Mouse (Mus musculus) hindbrain, embryonic 13.5 days (tissue): ENCODE results near the gene Mthfd1. TPM values are rescaled to one million over a fixed set of nuclear protein-coding genes. Genes with fewer than 3 reads are reported as not detected.
A peak's percentile ranks its signal among the peaks of the same experiment; 100 is the strongest.
"Not testable (repeated sequence)": the region's sequence is repeated elsewhere in the genome, so short reads cannot be mapped to it uniquely, and the experiment has no call there.

Experiments used
- ATAC-seq: fragments of 200-750 bp; cut with Nextera tagmentation; 2 replicates; pipeline ENCODE4 v1.8.0; 2017; ENCODE audit warnings: moderate TSS enrichment; ENCODE audit not compliant: low FRiP score
- H3K27ac ChIP-seq: fragments of 300-500 bp; sonication (generic); 2 replicates; pipeline ENCODE4 v1.5.1; 2015; ENCODE audit warnings: inconsistent platforms, mild to moderate bottlenecking, moderate library complexity
- H3K27me3 ChIP-seq: fragments of 300-500 bp; sonication (generic); 2 replicates; pipeline ENCODE4 v1.6.1; 2015; ENCODE audit warnings: mild to moderate bottlenecking, inconsistent platforms
- H3K36me3 ChIP-seq: fragments of 300-500 bp; sonication (generic); 2 replicates; pipeline ENCODE4 v1.6.1; 2015; ENCODE audit warnings: mild to moderate bottlenecking, inconsistent platforms
- H3K4me1 ChIP-seq: fragments of 300-500 bp; sonication (generic); replicated peaks from 2 replicates; pipeline ENCODE4 v1.6.1; 2015; ENCODE audit warnings: inconsistent platforms
- H3K4me2 ChIP-seq: fragments of 300-500 bp; sonication (generic); 2 replicates; pipeline ENCODE4 v1.6.1; 2015; ENCODE audit warnings: inconsistent platforms, mild to moderate bottlenecking, moderate library complexity
- H3K4me3 ChIP-seq: fragments of 300-500 bp; sonication (generic); 2 replicates; pipeline ENCODE4 v1.5.1; 2015; ENCODE audit warnings: mild to moderate bottlenecking, inconsistent platforms
- H3K9ac ChIP-seq: fragments of 300-500 bp; sonication (generic); 2 replicates; pipeline ENCODE4 v1.6.1; 2015; ENCODE audit warnings: mild to moderate bottlenecking, inconsistent platforms
- H3K9me3 ChIP-seq: fragments of 300-500 bp; sonication (generic); 2 replicates; pipeline ENCODE4 v1.6.1; 2016; ENCODE audit warnings: inconsistent platforms
- WGBS: fragments of 180-500 bp; shearing (Covaris S2); methylation state at CpG from one replicate; pipeline ENCODE4 v1.1.7; 2015; 5-methylcytosine and 5-hydroxymethylcytosine counted together
- polyA plus RNA-seq: library from polyadenylated mRNA; unstranded; fragments of >200 nt; fragmentation: Nextera tagmentation; extraction: Ambion mirVana; gene quantifications from 2 replicates; pipeline ENCODE4 v1.2.1, GENCODE M21; 2015

Gene Mthfd1
- polyA plus RNA-seq: 26.3 and 27.1 TPM in 2 replicates

- Histone ChIP-seq H3K4me3 (peak within 1 kb of the TSS; percentile 63), H3K4me1 (peaks cover 21% of the 10 kb centered on the region), H3K9me3 (no peaks in the 10 kb centered on the region), H3K4me2 (peak within 1 kb of the TSS; percentile 79), H3K9ac (peak within 1 kb of the TSS; percentile 81), H3K27ac (peak within 1 kb of the TSS; percentile 84), H3K36me3 (no peaks in the 10 kb centered on the region), H3K27me3 (peaks cover 4% of the 10 kb centered on the region; the same call in 1 of the 2 replicates)
- WGBS: 2% methylated on average over 43 of the region's 43 CpGs
- ATAC-seq: peak; percentile 100
These were observed at the start of gene Mthfd1 for GRCm38 (mm10) chr12:76254725-76255498. Mthfd1 (plus strand) TSS chr12:76255298.

DNA sequence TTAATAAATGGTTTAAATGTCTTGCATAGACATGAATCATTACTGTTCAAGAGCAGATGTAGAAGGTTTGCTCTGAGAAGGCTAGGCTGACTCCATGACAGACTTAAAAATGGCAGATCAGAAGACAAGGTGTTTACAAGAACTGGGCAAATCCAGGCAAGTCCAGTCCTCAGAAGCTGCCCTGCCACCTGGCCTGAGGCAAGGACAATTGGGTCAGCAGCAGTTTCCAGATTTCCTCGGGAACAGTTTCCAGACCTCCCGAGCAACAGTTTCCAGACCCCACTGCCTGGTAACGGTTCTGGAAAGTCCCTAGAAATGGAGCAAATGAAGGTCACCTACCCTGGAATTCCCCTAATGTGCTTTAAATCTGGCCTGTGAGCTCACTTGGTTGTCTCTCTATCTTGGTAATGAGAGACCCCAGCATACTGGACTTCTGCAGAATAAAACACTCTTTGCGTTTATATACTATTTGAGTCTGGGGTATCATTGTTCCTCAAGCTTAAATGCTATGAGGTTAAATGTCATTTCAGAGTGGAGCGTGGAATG is 45.6 kb upstream of the Mthfd1 start:
- H3K9ac ChIP-seq: no peak overlapping the region
- WGBS: 94% methylated on average over 5 of the region's 5 CpGs
- no peaks in the 10 kb centered on the region for H3K36me3 ChIP-seq
- ATAC-seq: no peak
- H3K4me1 ChIP-seq: no peaks in the 10 kb centered on the region
- H3K4me2 ChIP-seq: no peak overlapping the region
- H3K27me3 ChIP-seq: no peaks in the 10 kb centered on the region
- no peak overlapping the region for H3K27ac ChIP-seq
- no peak overlapping the region for H3K4me3 ChIP-seq
- H3K9me3 ChIP-seq: no peaks in the 10 kb centered on the region

DNA sequence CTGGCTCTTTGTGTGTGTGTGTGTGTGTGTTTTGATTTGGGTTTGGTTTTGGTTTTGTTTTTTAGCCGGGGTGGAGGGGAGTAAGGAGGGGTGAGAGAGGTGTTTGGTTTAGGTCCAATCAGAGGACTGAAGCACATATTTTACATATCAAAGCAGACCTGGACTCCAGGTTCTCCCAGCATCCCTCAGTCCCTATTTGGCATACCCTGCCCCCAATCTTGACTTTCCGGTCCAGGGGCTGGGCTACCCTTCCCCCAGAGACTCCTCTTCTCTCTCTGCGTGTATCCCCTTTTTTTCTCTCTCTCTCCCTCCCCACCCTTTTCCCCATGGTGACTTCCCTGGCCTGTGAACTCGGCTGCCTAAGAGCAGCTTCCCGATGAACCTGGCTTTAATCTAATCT is 40.0 kb upstream of the Mthfd1 start:
- Histone ChIP-seq H3K27me3 (no peaks in the 10 kb centered on the region), H3K4me3 (no peak overlapping the region), H3K4me2 (no peak overlapping the region), H3K9me3 (no peaks in the 10 kb centered on the region), H3K4me1 (no peaks in the 10 kb centered on the region), H3K9ac (no peak overlapping the region), H3K27ac (no peak overlapping the region), H3K36me3 (no peaks in the 10 kb centered on the region)
- 22% methylated on average over 5 of the region's 5 CpGs for whole genome bisulfite sequencing
- ATAC-seq: no peak

GRCm38 (mm10) chr12:76216716-76217115 is 38.4 kb upstream of the Mthfd1 start:
- H3K36me3 ChIP-seq: no peaks in the 10 kb centered on the region
- H3K27ac ChIP-seq: no peak overlapping the region
- no peak for ATAC-seq
- no peak overlapping the region for H3K4me2 ChIP-seq
- WGBS: 79% methylated on average over 11 of the region's 11 CpGs
- no peak overlapping the region for H3K9ac ChIP-seq
- no peaks in the 10 kb centered on the region for H3K9me3 ChIP-seq
- H3K4me3 ChIP-seq: no peak overlapping the region
- H3K27me3 ChIP-seq: no peaks in the 10 kb centered on the region
- no peaks in the 10 kb centered on the region for H3K4me1 ChIP-seq

DNA sequence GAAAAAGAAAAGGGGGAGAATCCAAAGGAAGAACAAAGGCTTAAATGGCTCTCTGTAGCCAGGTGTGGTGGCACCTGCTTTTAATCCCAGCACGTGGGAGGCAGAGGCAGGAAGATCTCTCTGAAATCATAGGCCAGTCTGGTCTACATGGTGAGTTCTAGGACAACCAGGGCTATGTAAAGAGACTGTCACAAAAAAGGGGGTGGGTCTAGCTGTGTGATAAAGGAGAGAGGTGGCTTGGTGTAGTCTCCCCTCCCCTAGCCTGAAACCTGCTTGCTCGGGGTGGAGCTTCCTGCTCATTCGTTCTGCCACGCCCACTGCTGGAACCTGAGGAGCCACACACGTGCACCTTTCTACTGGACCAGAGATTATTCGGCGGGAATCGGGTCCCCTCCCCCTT is 33.0 kb upstream of the Mthfd1 start:
- H3K9ac ChIP-seq, H3K27me3 ChIP-seq, ATAC-seq, H3K27ac ChIP-seq, H3K36me3 ChIP-seq, H3K4me1 ChIP-seq, H3K4me3 ChIP-seq, H3K9me3 ChIP-seq, H3K4me2 ChIP-seq: not testable (repeated sequence)
- WGBS: 62% methylated on average over 3 of the region's 8 CpGs

- WGBS: 81% methylated on average over 6 of the region's 6 CpGs
- Histone ChIP-seq H3K27ac (no peak overlapping the region), H3K4me1 (no peaks in the 10 kb centered on the region), H3K4me3 (no peak overlapping the region), H3K36me3 (no peaks in the 10 kb centered on the region), H3K9ac (no peak overlapping the region), H3K4me2 (no peak overlapping the region), H3K9me3 (no peaks in the 10 kb centered on the region), H3K27me3 (no peaks in the 10 kb centered on the region)
- no peak for ATAC-seq
These were observed 24.5 kb upstream of the Mthfd1 start for GRCm38 (mm10) chr12:76230644-76231043.

DNA sequence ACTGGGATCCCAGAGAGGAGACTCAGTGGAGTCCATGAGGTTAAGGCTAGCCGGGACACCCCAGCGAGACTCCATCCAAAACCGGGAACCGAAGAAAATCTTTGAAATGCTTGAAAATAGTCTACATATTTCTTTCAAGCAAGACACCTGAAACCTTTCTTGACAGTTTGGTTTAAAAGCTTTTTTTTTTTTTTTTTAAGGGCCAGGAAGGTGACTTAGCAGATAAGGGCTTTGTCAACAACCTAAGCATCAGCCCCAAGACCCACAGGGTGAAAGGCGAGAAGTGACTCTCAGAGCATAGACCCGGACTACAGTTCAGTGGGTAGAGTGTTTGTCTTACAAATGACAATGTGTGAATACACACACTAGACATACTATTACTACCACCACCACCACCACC is 19.8 kb upstream of the Mthfd1 start:
- Histone ChIP-seq H3K9me3 (no peaks in the 10 kb centered on the region), H3K4me3 (no peak overlapping the region), H3K36me3 (no peaks in the 10 kb centered on the region), H3K27ac (no peak overlapping the region), H3K9ac (no peak overlapping the region), H3K27me3 (no peaks in the 10 kb centered on the region), H3K4me2 (no peak overlapping the region), H3K4me1 (no peaks in the 10 kb centered on the region)
- no peak for ATAC-seq
- 93% methylated on average over 6 of the region's 6 CpGs for WGBS

DNA sequence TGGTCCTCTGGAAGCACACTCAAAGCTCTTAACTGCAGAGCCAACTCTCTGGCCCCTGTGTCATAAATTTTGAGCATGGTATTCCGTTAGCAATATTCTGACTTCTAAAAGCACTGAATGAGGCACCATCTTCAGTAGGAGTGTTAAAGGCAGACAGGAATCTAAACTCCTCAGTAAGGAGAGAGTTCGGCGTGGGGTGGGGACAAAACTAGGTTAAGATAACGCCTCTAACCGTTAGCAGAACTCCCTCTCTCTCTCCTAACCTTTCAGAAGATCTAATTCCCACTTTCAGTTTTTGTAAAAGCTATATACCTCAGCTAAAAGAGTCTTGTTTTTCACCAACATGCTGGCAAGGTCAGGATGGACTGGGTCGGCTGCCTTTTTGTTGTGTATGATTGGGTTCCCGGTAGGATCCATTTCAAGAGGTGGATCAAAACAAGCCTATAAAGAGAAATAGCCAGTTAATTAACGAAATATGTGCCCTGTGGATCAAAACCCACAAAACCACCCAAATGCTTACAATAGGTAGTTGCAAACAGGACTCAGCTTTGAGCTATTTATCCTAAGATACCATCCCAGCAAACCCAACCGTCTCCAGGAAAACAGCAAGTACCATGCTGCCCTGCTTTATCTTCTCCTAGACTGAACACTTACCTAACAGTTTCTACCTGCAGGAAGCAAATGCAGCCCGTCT is 15.8 kb upstream of the Mthfd1 start:
- no peak for ATAC-seq
- no peak overlapping the region for H3K4me2 ChIP-seq

GRCm38 (mm10) chr12:76239839-76240571 is 15.1 kb upstream of the Mthfd1 start:
- H3K9me3 ChIP-seq: no peaks in the 10 kb centered on the region
- WGBS: 83% methylated on average over 7 of the region's 7 CpGs
- no peaks in the 10 kb centered on the region for H3K36me3 ChIP-seq
- no peak overlapping the region for H3K4me3 ChIP-seq
- H3K4me2 ChIP-seq: no peak overlapping the region
- H3K27me3 ChIP-seq: no peaks in the 10 kb centered on the region
- no peak overlapping the region for H3K9ac ChIP-seq
- H3K27ac ChIP-seq: no peak overlapping the region
- no peaks in the 10 kb centered on the region for H3K4me1 ChIP-seq
- ATAC-seq: no peak

More for the DNA sequence above, 15.8 kb upstream of the Mthfd1 start:
- Histone ChIP-seq H3K9ac (no peak overlapping the region), H3K27ac (no peak overlapping the region), H3K27me3 (no peaks in the 10 kb centered on the region), H3K9me3 (no peaks in the 10 kb centered on the region), H3K36me3 (no peaks in the 10 kb centered on the region), H3K4me1 (no peaks in the 10 kb centered on the region), H3K4me3 (no peak overlapping the region)
- 82% methylated on average over 10 of the region's 10 CpGs for WGBS

DNA sequence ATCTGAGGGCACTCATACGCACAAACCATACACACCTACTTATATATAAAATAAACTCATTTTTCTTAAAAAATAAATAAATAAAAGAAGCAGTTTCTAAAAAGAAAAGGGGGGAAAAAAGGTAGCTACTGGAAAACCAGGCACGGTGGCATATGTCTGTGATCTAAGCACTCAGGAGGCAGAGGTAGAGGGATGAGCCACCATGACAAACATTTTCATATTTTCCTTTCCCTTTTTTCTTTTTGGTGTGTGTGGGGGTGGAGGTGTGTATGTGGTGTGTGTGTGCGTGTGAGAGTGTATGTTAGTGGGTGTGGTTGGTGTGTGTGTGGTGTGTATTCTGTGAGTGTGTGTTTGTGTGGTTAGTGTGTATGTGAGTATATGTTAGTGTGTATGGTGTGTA is 14.4 kb upstream of the Mthfd1 start:
- no peaks in the 10 kb centered on the region for H3K27me3 ChIP-seq
- no peaks in the 10 kb centered on the region for H3K9me3 ChIP-seq
- no peaks in the 10 kb centered on the region for H3K4me1 ChIP-seq
- ATAC-seq: no peak
- H3K4me3 ChIP-seq: no peak overlapping the region
- H3K9ac ChIP-seq: no peak overlapping the region
- no peaks in the 10 kb centered on the region for H3K36me3 ChIP-seq
- no peak overlapping the region for H3K27ac ChIP-seq
- H3K4me2 ChIP-seq: no peak overlapping the region
- WGBS: 94% methylated on average over 3 of the region's 3 CpGs

DNA sequence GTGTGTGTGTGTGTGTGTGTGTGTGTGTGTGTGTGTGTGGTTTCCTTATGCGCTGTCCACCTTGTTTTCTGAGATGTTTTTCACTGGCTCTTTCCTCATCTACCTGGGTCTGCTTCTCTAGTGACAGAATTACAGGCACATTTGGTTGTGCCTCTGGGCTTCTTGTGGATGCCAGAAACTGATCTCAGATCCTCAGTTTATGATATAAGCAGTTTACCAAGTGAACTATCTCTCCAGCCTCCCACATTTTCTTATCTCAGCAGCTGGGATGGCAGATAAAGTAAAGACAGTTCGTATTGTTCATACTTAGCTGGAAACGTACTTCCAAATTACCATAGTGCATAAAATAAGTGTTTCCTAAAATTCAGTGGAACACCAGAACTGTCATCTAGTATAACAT is 14.0 kb upstream of the Mthfd1 start:
- Histone ChIP-seq H3K9ac (no peak overlapping the region), H3K4me3 (no peak overlapping the region), H3K27ac (no peak overlapping the region), H3K4me1 (no peaks in the 10 kb centered on the region), H3K27me3 (no peaks in the 10 kb centered on the region), H3K36me3 (no peaks in the 10 kb centered on the region), H3K9me3 (no peaks in the 10 kb centered on the region), H3K4me2 (no peak overlapping the region)
- 81% methylated on average over 3 of the region's 3 CpGs for WGBS
- no peak for ATAC-seq

- 58% methylated on average over 5 of the region's 5 CpGs for WGBS
- Histone ChIP-seq H3K9ac (no peak overlapping the region), H3K36me3 (no peaks in the 10 kb centered on the region), H3K27ac (no peak overlapping the region), H3K4me3 (no peak overlapping the region), H3K4me1 (no peaks in the 10 kb centered on the region), H3K4me2 (no peak overlapping the region), H3K9me3 (no peaks in the 10 kb centered on the region), H3K27me3 (no peaks in the 10 kb centered on the region)
- ATAC-seq: no peak
These were observed 13.3 kb upstream of the Mthfd1 start for GRCm38 (mm10) chr12:76241833-76242232.
